Mouse (Mus musculus) embryonic facial prominence, embryonic 11.5 days (tissue): ENCODE results near the gene Rasgrp2. TPM values are rescaled to one million over a fixed set of nuclear protein-coding genes. Genes with fewer than 3 reads are reported as not detected.

Source experiments
- ATAC-seq: fragments of 200-750 bp; cut with Nextera tagmentation; replicated peaks from 2 replicates; pipeline ENCODE4 v1.8.0; 2017; ENCODE audit warnings: low read depth; ENCODE audit not compliant: insufficient number of reproducible peaks, low FRiP score, low TSS enrichment
- DNase-seq: peaks from one replicate; pipeline ENCODE4 v3.0.0-alpha.2; 2015; ENCODE audit warnings: low spot score
- H3K27ac ChIP-seq: fragments of 300-500 bp; sonication (generic); replicated peaks from 2 replicates; pipeline ENCODE4 v1.5.1; 2014; ENCODE audit warnings: mild to moderate bottlenecking, low read depth, low read length, control low read depth
- H3K27me3 ChIP-seq: fragments of 300-500 bp; sonication (generic); 2 replicates; pipeline ENCODE4 v1.6.1; 2014; ENCODE audit warnings: mild to moderate bottlenecking, low read length, moderate library complexity, mixed read lengths; ENCODE audit not compliant: control insufficient read depth, insufficient read depth
- H3K36me3 ChIP-seq: fragments of 300-500 bp; sonication (generic); replicated peaks from 2 replicates; pipeline ENCODE4 v1.6.1; 2014; ENCODE audit warnings: low read depth, mild to moderate bottlenecking, low read length, moderate library complexity, mixed read lengths; ENCODE audit not compliant: control insufficient read depth, insufficient read depth
- H3K4me1 ChIP-seq: fragments of 300-500 bp; sonication (generic); 2 replicates; pipeline ENCODE4 v1.6.1; 2014; ENCODE audit warnings: low read length, mixed read lengths; ENCODE audit not compliant: control insufficient read depth, insufficient read depth
- H3K4me2 ChIP-seq: fragments of 300-500 bp; sonication (generic); 2 replicates; pipeline ENCODE4 v1.6.1; 2014; ENCODE audit warnings: low read depth, mild to moderate bottlenecking, control low read depth, low read length, moderate library complexity
- H3K4me3 ChIP-seq: fragments of 300-500 bp; sonication (generic); 2 replicates; pipeline ENCODE4 v1.5.1; 2014; ENCODE audit warnings: low read depth, low read length, control low read depth
- H3K9ac ChIP-seq: fragments of 300-500 bp; sonication (generic); replicated peaks from 2 replicates; pipeline ENCODE4 v1.6.1; 2014; ENCODE audit warnings: mild to moderate bottlenecking, control low read depth, low read length
- H3K9me3 ChIP-seq: fragments of 300-500 bp; sonication (generic); replicated peaks from 2 replicates; pipeline ENCODE4 v1.6.1; 2016; ENCODE audit warnings: mild to moderate bottlenecking, low read length, inconsistent platforms, mixed read lengths; ENCODE audit not compliant: control insufficient read depth
- whole genome bisulfite sequencing: fragments of 180-500 bp; shearing (Covaris S2); extraction: QIAGEN DNeasy Blood & Tissue Kit; methylation state at CpG from one replicate; pipeline ENCODE4 v1.1.7; 2014; 5-methylcytosine and 5-hydroxymethylcytosine counted together
- polyA plus RNA-seq: library from polyadenylated mRNA; unstranded; fragments of >200 nt; fragmentation: Nextera tagmentation; extraction: Ambion mirVana; gene quantifications from 2 replicates; pipeline ENCODE4 v1.2.1, GENCODE M21; 2014

Rasgrp2 gene
- polyA plus RNA-seq, 1 experiment from 2014 or later = 15.6 TPM

DNA sequence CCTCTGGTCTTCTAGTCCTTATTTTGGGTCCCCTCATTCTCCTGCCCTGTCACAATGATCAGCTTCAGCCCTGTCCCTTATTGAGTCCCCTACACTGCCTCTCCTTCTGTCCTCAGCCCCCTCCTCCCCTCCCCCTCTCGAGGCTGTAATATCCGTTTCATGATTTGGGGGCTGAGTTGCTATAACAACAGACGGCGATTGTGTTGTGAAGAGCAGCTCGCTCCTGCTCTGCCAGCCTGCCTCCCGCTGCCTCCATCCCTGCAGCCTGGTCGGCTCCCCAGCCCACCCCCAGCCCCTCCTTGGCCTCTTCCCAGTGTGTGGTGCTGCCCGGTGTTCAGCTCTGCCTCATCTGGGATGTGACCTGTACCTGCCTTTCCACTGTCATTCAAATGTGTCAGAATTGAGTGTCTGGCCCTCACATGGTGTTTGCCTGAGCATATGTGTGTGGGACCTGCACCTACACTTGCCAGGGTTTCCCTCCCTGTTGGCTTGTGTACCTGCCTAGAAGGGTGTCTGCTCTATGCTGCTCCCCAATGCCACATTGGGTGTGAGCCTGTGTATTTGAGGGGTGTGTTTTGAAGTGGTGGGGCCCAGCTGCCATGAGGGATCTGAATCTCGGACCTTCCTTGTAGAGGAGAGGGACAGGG, 17.1 kb downstream of the Rasgrp2 start:
- Histone ChIP-seq H3K4me3 (no peak overlapping the region), H3K36me3 (no peaks in the 10 kb centered on the region), H3K27ac (no peak overlapping the region), H3K9ac (no peak overlapping the region; the same call in 1 of the 2 replicates), H3K4me1 (peaks cover 10% of the 10 kb centered on the region; the same call in 1 of the 2 replicates), H3K4me2 (0 out of 2 replicates have a peak overlapping the region, but pooled peaks have one; percentile 22), H3K9me3 (no peaks in the 10 kb centered on the region), H3K27me3 (peaks cover 27% of the 10 kb centered on the region)
- WGBS = 4% methylated on average over 9 of the region's 9 CpGs
- ATAC-seq (peak; percentile 25; the same call in 1 of the 2 replicates), DNase-seq (peak; percentile 64)

DNA sequence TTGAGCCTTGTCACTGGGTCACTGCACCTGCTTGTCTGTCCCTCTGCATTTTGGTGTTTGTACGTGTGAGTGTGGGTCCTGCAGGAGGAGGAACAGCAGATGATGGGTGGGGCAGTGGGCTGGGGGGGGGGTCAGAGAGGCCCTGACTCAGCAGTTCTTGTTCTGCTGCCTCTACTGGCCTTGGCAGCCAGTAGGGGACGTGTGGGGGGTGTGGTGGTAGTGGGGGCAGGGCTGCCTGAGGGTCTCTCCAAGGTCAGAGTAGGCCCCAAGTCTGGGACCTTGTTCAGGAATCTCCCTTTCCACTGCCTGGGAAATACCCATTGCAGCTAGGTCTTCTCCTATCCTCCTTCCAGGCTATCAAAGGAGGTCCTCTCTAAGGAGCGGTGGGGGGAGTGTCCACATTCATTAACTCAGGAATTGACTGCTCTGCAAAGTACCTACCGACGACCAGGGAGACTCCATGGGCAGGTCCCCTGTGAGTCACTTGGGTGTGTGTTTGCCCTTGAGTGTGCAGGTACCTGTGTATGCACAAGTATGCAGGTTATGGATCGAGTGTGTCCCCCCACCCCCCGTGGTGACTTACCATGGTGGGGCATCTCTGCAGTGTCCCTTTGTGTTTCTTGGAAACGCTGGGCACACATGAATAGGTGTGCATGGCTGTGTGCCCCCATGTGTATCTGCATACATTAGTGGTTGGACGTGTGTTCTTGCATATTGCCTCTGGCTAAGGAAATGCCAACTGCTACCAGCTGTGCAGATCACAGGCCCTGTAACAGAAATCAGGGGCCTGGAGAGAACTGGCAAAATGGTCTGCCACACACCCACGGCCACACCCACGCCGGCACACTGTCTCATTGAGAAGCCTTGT, 18.0 kb downstream of the Rasgrp2 start:
- Histone ChIP-seq H3K27ac (no peak overlapping the region), H3K4me2 (no peak overlapping the region; the same call in 1 of the 2 replicates), H3K9me3 (no peaks in the 10 kb centered on the region), H3K4me1 (peaks cover 10% of the 10 kb centered on the region; the same call in 1 of the 2 replicates), H3K27me3 (peaks cover 28% of the 10 kb centered on the region), H3K9ac (no peak overlapping the region), H3K36me3 (no peaks in the 10 kb centered on the region), H3K4me3 (no peak overlapping the region)
- DNase-seq = no peak
- 63% methylated on average over 12 of the region's 12 CpGs for WGBS
- ATAC-seq = no peak

DNA sequence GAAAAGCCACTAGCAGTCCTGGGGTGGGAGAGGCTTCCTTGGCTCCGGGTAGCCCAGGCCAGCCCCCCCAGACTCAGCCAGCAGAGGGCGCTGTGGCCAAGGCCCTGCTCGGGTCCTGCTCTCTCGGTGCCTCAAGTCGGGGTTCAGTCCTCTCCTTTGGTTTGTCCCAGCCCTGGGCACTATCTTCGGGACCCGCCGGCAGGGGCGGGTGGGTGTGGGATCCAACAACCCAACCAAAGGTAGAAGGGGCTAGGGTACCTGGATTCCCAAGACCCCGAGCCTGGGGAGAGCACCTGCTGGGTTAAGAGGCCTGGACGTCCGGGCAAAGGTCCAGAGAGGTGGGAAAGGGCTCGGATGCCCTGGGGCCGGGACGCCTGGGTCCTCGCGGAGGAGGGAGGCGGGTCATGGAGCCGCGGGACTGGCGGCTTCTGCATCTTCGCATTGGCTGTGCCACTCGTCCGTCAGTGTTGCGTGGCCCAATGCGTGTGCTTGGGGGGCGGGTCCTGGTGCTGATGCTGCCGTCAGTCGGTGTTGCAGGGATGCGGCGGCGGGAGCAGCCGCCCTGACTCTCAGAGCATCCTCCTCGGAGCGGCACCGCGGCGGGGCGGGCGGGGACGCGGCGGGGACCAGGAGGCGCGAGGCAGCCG, 19.2 kb downstream of the Rasgrp2 start, which contains the start of gene Nrxn2:
Gene Nrxn2 (plus strand): TSS at position 499 of the 647 bp plus-strand sequence.
- H3K4me1 ChIP-seq = peaks cover 10% of the 10 kb centered on the region; the same call in 1 of the 2 replicates
- H3K36me3 ChIP-seq = no peaks in the 10 kb centered on the region
- H3K27me3 ChIP-seq = peaks cover 28% of the 10 kb centered on the region
- ATAC-seq (peak; percentile 85), DNase-seq (peak; percentile 93)
- peak within 1 kb of the TSS; percentile 83 for H3K4me2 ChIP-seq
- peak within 1 kb of the TSS; percentile 48 for H3K9ac ChIP-seq
- H3K4me3 ChIP-seq = peak within 1 kb of the TSS; percentile 41
- H3K9me3 ChIP-seq = no peaks in the 10 kb centered on the region
- under 1% methylated on average over 42 of the region's 46 CpGs for WGBS
- no peak within 1 kb of the TSS for H3K27ac ChIP-seq

DNA sequence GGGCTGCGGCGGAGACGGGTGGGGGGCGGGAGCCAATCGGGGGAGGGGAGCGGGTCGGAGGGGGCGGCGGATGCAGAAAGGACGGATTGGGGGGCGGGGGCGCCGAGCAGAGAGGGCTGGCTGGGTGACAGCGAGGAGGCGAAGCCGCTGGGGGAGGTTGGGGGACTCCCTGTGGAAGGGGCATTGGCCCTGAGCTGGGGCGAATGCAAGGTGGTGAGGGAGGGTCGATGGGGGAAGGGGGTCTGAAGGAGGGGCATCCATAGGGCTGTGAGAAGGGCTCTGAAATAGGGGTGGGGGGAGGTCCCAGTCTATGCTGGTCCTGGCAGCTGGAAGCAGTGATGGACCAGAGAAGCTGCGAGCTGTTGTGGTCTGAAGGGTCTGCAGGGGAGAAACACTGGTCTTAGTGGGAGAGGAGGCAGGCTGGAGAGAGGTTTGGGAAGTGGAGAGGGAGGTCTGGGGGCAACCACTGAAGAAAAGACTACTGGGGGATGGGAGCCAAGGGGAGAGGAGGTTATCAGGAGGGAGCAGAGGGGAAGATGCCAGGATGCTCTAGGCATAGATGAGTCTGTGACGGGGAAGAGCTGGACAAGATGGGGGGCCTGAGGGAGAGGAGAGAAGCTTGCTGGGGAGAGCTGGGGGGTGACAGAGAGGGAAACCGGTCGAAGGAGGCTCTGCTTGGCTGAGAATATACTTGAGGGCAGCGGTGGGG, 20.0 kb downstream of the Rasgrp2 start:
- Histone ChIP-seq H3K9me3 (no peaks in the 10 kb centered on the region), H3K9ac (peak overlapping the region; percentile 32; the same call in 1 of the 2 replicates), H3K4me1 (peaks cover 10% of the 10 kb centered on the region; the same call in 1 of the 2 replicates), H3K36me3 (no peaks in the 10 kb centered on the region), H3K4me3 (peak overlapping the region; percentile 41), H3K4me2 (peak overlapping the region; percentile 83), H3K27ac (no peak overlapping the region), H3K27me3 (peaks cover 28% of the 10 kb centered on the region)
- WGBS = 6% methylated on average over 12 of the region's 23 CpGs
- ATAC-seq = no peak
- no peak for DNase-seq

DNA sequence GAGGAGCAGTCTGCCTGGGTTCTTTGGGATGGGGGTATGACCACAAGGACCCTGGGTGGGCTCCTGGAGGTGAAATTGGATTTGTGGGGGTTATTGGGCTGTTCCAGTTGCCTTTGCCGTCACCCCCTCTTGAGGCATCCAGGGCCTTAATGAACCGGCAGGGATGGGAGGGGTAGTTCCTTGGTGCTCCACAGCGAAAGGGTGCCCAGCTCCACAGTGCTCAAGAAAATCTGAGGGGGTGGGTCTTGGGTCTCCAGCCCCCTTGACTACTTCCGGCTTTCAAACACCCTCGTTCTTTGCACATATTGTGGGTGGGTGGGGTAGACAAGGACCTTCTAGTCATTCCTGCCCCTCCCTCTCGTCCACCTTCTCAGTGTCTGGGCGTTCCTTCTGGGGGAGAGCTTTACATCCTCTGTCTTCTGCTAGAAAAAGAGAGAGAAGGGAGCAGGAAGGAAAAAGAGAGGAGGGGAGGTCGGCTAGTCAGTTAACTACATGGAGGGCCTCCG, 20.7 kb downstream of the Rasgrp2 start:
- Histone ChIP-seq H3K4me1 (peaks cover 10% of the 10 kb centered on the region; the same call in 1 of the 2 replicates), H3K27ac (no peak overlapping the region), H3K4me2 (no peak overlapping the region), H3K9ac (no peak overlapping the region), H3K36me3 (no peaks in the 10 kb centered on the region), H3K27me3 (peaks cover 28% of the 10 kb centered on the region), H3K4me3 (no peak overlapping the region), H3K9me3 (no peaks in the 10 kb centered on the region)
- no peak for ATAC-seq
- DNase-seq = no peak
- WGBS = 53% methylated on average over 9 of the region's 9 CpGs

DNA sequence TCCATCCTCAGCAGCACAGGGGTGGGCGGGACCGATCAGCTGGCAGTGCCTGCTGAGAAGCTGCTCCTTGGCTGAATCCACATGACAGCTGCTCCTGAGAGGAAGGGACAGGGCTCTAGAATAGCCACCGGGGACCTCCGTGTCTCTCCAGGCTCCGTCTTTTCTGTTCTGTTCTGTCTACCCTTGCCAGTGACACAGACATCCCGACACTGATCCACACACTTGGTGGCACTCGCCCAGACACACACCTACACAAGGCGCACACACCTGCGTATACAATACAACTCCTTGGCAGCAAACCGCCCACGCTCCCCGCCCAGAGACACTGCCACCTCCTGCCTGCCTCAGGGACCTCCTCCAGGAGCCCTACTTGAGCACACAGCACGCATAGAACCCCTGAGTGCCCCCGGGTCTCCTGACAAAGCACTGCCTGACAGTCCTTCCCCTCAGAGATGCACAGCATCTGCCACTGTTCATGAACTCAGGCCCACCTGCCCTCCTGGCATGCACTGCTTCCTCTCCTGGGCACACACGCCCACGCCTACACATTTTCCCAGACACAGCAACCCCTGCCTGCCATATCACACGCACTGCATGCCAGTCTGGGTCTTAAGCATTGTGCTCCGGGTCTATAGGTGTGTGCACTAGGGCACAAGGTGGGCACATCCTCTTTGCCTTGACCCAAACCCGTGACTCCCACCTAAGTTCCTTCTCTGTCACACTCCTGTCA, 21.5 kb downstream of the Rasgrp2 start:
- Histone ChIP-seq H3K9ac (no peak overlapping the region), H3K4me2 (no peak overlapping the region), H3K27me3 (peaks cover 29% of the 10 kb centered on the region), H3K36me3 (no peaks in the 10 kb centered on the region), H3K4me3 (no peak overlapping the region), H3K27ac (no peak overlapping the region), H3K9me3 (no peaks in the 10 kb centered on the region), H3K4me1 (peaks cover 10% of the 10 kb centered on the region; the same call in 1 of the 2 replicates)
- DNase-seq (no peak), ATAC-seq (no peak)
- WGBS = 57% methylated on average over 19 of the region's 19 CpGs

DNA sequence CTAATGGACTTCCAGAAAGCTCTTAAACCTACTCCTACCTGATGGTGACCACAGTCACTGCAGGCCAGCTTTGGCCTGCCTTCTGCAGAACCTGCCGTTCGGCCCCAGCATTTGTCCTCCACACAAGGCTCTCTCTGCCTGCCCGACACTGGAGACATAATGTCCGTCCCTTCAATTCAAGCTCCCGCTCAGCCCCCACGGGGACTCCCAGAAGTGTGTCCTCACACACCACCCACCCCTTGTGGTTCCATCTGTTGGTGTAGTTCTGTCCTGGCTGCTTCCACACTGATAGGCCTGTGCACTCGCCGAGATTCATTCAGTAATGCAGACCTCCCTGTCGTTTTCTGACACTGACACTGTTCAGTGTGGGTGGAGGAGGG, 22.1 kb downstream of the Rasgrp2 start:
- no peaks in the 10 kb centered on the region for H3K36me3 ChIP-seq
- H3K27ac ChIP-seq = no peak overlapping the region
- 77% methylated on average over 9 of the region's 9 CpGs for WGBS
- peaks cover 34% of the 10 kb centered on the region for H3K27me3 ChIP-seq
- H3K9ac ChIP-seq = no peak overlapping the region
- no peak for DNase-seq
- H3K4me2 ChIP-seq = no peak overlapping the region
- peaks cover 5% of the 10 kb centered on the region; the same call in 1 of the 2 replicates for H3K4me1 ChIP-seq
- no peaks in the 10 kb centered on the region for H3K9me3 ChIP-seq
- H3K4me3 ChIP-seq = no peak overlapping the region
- ATAC-seq = no peak
